Mouse (Mus musculus) right cerebral cortex, postnatal 10 days (tissue): ENCODE data around the gene Vps25.

Experiments used
- DNase-seq, 2 experiments: peaks; one replicate each; pipeline ENCODE4 v3.0.0; 2021; ENCODE audit warnings: low spot score in 2 of 2

The Vps25 gene

DNA sequence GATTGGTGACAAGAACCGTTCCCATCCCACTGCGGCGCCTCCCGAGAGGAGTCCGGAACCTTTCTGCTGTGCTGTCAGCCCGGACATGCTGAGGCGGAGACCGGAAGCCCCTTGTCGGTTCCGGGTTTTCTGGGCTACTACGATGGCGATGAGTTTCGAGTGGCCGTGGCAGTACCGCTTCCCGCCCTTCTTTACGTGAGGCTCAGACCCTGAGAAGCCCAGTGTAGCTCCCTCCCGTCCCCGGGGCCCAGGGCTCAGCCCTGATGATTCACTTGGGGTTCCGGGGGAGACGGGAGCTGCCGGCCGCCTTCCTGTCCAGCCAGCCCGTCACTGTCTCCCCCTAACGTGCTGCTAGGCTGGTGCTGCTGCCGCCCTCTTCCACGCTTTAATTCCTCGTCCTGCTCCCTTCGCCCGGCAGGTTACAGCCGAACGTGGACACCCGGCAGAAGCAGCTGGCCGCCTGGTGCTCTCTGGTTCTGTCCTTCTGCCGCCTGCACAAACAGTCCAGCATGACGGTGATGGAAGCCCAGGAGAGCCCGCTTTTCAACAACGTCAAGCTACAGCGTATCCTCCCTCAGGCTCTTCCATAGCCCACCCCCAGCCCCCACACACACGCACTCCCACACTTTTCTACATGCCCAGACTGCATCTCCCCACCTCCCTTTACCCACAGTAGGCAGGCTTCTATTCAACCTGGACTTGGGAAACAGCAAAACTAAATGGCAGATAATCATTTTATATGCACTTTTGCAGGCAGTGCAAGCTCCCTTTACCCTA lies at the start of gene Vps25:
Gene Vps25, plus strand, starts transcription at position 95 of the 777 bp plus-strand sequence.
- peak; percentile 92 for DNase-seq

DNA sequence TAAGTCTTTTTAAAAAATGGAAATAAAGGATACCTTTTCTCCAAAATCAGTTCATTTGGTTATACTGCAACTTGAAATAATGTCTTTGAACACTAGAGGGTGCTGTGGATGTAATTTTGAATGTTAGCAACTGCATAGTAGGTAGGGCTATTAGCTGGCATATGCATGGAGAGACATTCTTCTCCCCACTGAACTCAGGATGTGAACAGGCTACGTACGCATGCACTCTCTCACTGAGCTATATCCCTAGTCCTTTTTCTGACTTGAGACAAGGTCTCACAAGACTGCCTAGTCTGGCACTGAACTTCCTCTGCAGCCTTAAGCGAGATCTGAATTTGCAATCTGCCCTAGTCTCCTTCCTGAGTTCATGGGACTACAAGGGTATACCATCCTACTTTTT lies 41.5 kb upstream of the Vps25 start:
- DNase-seq: no peak

DNA sequence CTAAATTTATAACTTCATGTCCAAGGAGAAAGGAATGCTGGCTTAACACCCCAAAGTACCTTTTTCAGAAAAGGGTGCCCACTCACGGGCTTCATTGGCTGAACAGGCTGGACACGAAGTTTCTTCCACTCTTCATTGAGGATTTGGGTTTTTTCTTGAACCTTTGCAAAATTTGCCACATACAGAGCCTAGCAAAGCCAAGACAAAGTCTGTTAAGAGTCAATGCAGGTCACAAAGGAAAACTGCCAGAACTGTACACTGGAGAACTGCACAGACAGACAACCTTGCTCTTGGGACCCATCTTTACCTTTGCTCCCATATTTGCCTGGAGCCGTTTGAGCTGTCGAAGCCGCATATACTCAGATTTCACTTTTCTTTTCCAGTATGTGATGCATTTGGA lies 36.6 kb upstream of the Vps25 start:
- DNase-seq: no peak

DNA sequence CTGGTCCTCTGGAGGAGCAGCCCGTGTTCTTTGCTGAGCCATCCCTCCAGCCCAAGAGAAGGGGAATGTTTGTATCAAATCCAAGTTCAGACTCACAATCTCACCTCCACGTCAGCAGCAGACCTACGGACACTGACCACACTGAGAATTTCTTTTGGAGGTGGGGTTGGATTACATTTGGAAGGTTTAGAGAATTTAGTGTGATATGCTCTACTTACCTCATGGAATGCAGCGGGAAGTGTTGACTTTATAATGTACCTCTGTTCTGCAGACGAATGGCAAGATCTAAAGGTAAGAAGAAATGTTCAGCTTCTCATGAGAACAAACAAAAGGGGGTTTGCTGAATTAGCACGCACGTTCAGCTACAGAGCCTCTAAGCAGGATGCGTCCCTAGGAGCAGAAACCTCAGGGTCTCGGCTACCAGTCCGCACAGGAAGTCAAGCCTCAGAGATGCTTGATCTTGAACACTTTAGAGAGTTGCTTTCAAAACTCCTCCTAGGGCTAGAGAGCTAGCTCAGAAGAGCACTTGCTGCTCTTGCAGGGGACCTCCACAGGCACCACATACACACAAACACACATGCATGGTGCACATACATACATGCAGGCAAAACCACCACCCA lies 35.0 kb upstream of the Vps25 start:
- no peak for DNase-seq

DNA sequence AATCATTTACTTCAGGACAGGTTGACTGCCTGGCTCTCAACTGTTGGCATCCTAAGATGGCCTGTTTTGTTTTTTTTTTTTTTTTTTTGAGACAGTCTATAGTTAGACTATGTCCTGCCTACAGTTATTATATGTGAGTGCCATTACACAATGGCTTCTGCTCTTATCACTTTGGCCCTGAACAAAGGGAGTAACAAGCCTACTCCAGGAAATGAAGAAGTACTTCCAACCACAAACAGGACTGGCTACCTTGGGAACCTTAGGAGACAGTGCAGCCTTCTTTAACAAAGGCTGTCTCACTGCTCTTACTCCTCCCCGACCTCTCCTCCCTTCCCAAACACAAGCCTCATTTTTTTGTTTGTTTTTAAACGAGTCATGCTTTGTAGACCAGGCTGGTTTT lies 32.7 kb upstream of the Vps25 start:
- DNase-seq: no peak

DNA sequence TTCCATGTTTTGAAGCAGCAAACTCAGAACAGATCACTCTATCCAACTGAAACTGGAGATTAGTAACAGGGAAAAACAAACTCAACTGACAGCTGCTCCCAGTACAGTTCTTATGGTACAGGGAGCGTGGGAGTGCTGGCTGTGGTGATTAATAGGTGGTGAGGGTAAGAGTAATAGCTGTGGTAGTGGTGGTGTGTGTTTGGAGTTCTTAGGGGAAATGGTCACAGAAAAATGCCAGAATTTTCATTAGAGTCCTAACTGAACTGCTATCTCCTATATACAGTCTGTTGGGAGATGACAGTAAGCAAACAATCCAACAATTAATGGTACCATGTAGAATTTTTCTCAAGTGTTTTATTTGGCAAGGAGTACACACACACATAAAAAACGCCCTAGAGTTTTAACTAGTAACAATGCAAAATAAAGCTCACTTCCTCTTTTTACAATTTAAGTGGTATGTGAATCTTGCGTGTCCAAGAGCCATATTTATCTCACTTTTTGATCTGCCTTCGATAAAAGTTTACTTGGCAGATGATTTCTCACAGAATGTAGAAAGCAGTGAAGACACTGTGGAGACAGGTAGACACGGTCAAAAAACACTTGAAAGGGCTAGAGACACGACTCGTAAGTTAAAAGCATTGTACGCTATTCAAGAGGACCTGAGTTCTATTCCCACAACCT lies 32.1 kb upstream of the Vps25 start:
- DNase-seq: no peak

DNA sequence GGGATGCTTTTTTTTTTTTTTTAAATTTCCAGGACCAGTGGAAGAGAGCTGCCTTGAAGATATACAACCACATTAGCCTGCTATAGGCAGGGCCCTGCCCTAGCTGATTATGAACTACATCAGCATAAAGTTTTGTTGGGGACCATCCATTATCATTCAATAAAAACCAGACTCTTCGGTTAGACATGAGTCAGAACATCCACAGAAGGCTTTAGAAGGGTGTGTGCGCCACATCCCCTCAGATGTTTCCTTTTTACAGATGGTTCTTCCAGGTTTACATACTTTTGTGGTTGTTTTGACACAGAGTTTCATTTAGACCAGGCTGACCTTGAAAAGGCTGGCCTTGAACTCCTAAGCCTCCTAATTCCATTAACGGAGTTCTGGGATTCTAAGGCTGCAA lies 29.2 kb upstream of the Vps25 start:
- no peak for DNase-seq

DNA sequence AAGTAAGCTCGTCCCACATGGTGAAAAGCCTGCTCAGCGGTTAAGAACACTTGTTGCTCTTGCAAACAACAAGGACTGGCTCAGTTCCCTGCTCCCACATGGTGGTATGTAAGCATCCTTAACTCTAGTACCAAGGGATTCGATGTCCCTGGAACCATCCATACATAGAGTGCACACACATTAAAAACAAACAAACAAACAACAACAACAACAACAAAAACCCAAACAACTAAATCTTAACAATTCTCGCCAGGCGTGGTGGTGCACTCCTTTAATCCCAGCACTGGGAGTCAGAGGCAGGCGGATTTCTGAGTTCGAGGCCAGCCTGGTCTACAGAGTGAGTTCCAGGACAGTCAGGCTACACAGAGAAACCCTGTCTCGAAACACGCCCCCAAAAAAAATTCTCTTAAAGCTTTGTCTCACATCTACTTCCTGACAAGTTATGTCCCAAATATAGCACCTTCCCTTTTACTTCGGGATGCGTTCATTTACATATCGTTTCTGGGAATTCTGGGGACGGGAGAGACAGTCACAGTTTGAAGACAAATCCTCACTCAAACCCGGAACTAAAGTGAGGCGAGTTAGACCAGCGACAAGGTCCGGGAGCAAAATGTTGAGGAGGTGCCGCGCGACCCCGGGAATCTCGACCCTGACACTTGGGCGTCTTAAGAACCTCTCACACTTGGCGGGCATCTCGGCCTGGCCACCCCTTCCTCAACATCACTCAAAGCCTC lies 28.0 kb upstream of the Vps25 start:
- no peak for DNase-seq

DNA sequence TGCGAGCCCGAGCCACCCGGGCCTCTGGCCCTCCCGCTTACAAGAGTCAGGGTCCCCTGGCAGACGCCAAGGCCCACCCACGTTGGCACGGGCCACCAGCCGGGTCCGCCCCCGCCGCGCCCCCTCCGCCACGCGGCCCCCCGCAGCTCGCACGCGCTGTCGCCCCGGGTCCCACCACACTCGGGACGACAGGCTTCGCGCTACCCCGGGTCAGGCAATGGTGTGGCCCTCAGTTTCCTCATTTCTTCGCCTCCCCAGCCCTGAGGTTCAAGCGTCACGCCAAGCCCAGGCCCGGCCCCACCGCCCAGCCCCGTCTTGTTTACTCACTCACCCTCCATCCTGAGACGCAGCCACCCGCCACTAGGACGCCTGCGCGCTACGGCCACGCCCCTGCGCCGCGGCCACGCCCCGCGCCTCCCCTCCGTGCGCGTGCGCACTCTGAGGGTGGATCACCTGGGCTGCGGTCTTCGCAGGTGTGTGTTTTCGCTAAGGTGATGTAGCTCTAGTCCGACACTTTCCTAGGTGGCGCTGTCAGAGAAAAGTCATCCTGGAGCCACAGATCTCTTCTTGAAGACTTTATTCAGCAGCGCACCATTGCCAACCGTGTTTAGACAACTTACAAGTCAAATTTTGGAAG lies 27.3 kb upstream of the Vps25 start, which contains the start of gene Ezh1:
Gene Ezh1, minus strand, starts transcription at position 399 of the 637 bp plus-strand sequence.
- peak; percentile 89 to 92 for DNase-seq

DNA sequence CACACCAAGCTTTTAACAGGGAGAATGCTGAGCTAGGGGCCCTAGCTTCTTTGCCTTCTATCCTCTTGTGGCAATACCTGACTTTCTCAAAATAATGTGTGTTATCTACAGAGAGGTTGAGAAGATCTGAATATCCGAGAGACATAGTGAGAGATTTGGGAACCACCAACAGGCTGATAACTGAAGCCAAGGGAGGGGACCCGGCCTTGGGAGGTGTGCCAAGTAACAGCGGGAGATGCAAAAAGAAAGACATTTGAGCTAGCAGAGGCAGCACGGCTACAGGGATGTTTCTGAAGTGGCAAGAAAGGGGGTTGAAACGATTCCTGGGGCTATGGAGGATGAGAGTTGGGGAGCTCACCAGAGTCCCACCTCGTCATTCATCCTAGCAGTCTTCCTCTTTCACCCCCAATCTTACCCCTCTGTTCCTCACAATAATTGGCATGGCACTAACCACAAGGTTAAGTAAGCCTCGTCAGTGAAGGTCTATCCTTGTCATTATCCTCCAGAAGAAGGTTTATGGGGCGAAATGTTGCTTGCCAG lies 24.1 kb upstream of the Vps25 start:
- peak; percentile 43 to 56 for DNase-seq

DNA sequence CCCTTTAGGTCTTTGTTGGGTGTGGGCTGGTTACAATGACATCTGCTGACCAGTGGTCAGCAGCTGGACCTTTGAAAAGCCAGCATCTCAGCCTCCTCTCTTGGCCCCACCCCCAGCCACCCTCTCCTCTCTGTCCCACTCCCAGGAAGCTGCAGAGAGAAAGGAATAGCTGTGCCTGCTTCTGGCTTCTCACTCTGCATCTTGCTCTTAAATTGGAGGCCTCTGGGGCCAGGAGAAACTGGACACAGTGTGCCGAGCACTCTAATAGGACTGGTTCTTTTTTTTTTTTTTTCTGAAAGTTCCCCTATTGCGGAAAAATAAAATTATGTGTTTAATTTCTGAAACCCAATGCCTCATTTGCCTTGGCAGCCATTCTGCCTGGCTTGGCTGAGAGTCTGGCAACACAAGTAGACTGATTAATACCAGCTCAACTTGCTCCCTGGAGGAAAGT lies 23.4 kb upstream of the Vps25 start:
- DNase-seq: no peak

DNA sequence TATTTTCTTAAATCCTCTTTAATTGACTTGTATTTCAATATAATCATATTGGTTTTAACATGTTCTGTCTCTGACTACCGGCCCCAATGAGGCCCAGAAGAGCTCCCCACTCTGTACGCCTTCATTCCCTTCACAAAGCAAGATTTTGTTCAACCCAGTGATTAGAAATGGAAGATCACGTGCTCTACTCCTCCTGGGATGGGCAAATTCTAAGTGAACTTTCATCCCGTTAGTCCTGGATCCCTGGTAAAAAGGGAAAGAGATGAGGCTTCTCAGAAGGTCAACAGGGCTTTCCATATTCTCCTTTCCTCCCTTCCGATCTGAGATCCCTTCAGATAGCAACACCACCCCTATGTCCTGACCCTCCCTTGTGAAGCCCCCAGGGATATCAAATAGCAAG lies 23.0 kb upstream of the Vps25 start:
- no peak for DNase-seq

DNA sequence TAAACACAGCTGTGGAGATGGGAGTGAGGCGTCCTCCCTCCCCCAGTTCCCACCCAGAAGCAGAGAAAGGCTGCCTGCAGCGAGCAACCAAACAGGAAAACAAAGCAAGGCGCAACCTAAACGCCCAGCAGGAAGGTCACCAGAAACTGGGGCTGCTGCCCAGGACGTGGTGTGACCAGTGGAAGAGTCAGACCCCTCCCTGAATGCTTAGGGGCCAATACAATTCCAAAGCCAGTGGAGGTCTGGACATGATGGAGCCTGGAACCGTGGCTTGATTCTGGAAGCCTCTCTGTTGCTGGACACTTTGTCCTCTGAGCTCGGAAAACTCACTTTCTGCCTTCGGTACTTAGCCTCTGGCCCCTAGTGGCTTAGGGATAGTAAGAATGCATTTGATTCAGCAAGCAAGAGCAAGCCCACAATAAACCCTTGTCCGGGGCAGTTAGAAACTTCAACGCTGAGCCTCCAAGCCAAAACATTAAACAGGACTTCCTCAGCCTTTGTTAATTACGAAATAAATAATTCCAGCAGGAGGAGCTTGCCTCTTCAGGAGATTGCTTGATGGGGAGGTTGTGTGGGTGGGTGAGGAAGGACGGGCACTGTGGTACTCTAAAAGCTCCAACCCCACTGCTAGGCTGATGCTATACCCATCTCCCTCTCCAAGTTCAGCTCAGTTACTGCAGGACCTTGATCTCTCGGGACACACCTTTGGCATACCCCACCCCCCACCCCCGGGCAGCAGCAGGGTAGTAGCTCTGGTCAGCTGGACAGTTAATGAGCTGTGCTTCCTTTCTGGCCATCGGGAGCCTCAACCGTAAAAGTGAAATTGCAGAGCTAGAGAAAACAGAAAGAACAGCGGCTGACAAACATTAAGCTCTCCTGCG lies 22.3 kb upstream of the Vps25 start:
- peak in 1 of 2 experiments; percentile 44 for DNase-seq

DNA sequence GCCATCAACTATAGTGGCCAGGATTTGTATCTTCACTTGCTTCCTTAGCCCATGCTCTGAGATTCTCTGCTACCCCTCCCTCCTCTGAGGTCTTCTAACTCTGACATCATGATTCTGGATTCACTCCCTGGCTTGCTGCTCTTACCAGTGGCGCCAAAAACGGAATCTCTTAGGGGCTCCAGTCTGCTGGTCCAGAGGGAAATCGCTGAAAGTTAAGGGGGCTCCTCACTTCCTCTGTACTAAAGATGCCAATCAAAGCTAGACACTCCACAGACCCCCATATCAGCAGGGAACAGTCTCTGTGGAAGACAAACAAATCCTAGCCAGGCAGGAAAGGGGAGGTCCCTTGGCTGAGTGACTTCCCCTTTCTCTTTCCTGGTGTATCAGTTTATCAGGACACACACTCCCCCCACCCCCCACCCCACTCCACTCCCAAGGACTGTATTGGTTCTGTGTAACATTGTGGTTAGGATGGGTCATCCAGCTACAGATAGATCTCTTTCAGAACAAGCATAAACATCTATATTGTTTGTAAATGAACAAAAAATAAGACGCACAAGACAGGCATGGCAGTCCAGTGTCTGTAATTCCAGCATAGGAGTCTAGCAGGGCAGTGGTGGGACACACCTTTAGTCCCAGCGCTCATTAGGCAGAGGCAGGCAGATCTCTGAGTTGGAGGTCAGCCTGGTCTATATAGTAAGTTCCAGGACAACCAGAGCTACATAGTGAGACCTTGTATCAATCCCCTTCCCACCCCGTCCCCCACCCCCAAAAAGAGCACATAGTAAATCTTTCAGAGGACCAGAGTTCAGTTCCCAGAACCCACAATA lies 21.3 kb upstream of the Vps25 start:
- DNase-seq: no peak

DNA sequence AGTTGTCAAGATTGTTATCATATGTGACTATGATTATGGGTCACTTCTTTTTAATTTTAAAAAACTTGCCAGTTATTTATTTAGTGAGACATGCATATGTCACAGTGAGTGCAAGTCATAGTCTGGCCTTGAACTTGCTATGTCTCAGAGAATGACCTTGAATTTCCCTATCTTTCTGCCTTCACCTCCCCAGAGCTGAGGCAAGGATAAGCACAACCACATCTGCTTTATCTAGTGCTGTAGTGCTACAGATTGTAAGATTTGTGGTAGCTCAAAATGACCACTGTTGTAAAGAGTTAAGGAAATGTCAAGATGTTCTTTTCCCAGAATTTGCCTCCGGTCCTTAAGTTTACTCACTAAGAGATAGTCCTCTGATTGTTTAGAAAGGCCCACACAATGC lies 20.3 kb upstream of the Vps25 start:
- DNase-seq: no peak

DNA sequence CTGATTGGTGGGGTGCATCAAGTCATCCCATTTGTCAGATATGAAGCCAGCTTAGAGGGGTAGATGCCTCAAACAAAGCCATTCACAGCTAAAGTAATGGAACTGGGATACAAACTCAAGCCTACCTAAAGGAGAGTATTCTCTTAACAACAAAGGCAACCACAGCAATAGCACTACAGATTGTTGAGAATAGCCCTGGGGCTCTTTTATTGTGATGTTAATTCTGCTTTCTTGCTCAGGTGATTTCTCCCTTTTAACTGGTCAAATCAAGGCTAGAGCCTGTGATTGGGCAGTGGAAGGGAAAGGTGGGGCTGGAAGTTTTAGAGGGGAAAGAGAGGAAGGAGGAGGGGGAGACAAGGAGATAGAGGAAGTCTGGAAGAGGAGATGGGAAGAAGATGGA lies 19.4 kb upstream of the Vps25 start:
- no peak for DNase-seq

DNA sequence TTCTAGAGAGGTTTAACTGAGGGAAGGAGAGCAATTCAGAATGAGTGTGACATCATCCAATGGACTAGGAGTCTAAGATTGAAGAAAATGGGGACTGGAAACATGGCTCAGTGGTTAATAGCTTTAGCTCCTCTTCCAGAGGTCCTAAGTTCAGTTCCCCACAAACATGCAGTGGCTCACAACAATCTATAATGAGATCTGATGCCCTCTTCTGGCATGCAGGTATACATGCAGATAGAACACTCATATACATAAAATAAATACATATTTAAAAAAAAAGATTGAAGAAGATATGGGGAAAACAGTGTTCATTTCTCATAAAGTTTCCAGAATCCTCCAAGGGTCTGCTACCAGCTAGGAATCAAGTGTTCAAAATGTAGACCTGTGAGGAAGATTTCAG lies 18.1 kb upstream of the Vps25 start:
- DNase-seq: no peak

DNA sequence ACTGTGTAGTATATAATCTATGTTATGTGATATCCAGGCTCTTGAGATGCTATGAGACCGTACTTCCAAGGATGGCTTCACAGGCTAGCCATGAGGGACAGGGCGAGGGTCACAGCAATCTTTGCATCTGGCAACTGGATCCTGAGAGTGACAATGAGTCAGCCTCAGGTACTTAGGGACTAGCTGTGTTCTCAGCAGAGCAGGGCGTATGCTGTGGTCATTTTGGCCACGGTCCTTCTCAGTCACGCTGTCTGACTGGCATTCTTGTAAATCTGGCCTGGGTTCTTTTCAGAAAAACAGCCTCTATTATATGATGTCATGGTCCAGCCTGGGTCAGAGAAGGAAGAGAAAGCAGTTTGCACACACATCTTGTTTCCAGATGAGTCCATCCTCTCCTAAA lies 16.7 kb upstream of the Vps25 start:
- no peak for DNase-seq

DNA sequence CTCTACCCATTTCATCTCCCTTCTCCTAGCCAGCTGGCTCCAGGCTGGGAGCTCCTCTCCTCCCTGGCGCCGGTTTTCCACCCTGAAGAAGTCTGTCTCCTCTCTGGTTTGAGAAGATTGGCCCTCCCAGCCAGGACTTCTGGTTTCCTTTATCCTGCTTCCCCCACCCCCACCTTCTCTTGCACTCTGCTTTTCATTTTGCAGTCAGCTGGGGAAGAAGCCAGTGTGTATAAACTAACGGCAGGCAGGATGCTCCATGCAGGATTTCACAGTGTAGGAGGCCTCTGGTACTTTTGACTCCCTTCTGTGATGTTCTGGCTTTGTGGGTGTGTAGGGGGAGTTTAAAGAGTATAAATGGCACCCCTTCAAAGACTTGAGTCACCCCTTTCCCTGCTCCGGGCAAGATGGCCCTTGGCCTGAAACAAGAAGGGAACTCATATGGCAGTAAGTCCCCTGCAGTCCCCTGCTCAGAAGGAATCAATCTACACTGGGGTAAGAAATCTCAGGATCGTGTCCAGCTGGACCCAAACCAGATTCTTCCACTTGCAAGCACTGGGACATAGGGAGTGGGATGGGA lies 15.3 kb upstream of the Vps25 start:
- peak in 1 of 2 experiments; percentile 42 for DNase-seq
